Mouse (Mus musculus) midbrain, embryonic 10.5 days (tissue): Measurements from ENCODE around the gene Brf1. TPM values are rescaled to one million over a fixed set of nuclear protein-coding genes. Genes with fewer than 3 reads are reported as not detected.

ENCODE experiments used
- DNase-seq: peaks from one replicate; pipeline ENCODE4 v3.0.0-alpha.2; 2017; ENCODE audit warnings: low spot score
- H3K27ac ChIP-seq: fragments of 300-500 bp; sonication (generic); replicated peaks from 2 replicates; pipeline ENCODE4 v1.5.1; 2016; ENCODE audit warnings: mild to moderate bottlenecking
- H3K27me3 ChIP-seq: fragments of 300-500 bp; sonication (generic); 2 replicates; pipeline ENCODE4 v1.6.1; 2016; ENCODE audit warnings: low read depth, mild to moderate bottlenecking; ENCODE audit not compliant: poor library complexity, severe bottlenecking
- H3K36me3 ChIP-seq: fragments of 300-500 bp; sonication (generic); 2 replicates; pipeline ENCODE4 v1.6.1; 2016; ENCODE audit warnings: mild to moderate bottlenecking, moderate library complexity
- H3K4me1 ChIP-seq: fragments of 300-500 bp; sonication (generic); 2 replicates; pipeline ENCODE4 v1.6.1; 2016
- H3K4me3 ChIP-seq: fragments of 300-500 bp; sonication (generic); 2 replicates; pipeline ENCODE4 v1.5.1; 2016; ENCODE audit warnings: mild to moderate bottlenecking, moderate library complexity
- H3K9me3 ChIP-seq: fragments of 300-500 bp; sonication (generic); replicated peaks from 2 replicates; pipeline ENCODE4 v1.6.1; 2016; ENCODE audit warnings: mild to moderate bottlenecking
- WGBS: fragments of 180-500 bp; shearing (Covaris S2); methylation state at CpG from one replicate; pipeline ENCODE4 v1.1.7; 2016; 5-methylcytosine and 5-hydroxymethylcytosine counted together
- polyA plus RNA-seq: library from polyadenylated mRNA; unstranded; fragments of >200 nt; fragmentation: Nextera tagmentation; extraction: Ambion mirVana; gene quantifications from 2 replicates; pipeline ENCODE4 v1.2.1, GENCODE M21; 2016

Gene Brf1
- 51.6 and 58.2 TPM in 2 replicates for polyA plus RNA-seq

- no peaks in the 10 kb centered on the region for H3K27me3 ChIP-seq
- peaks cover 45% of the 10 kb centered on the region for H3K4me1 ChIP-seq
- peaks cover 19% of the 10 kb centered on the region for H3K36me3 ChIP-seq
- no peaks in the 10 kb centered on the region for H3K9me3 ChIP-seq
- peak; percentile 99 for DNase-seq
- under 1% methylated on average over 96 of the region's 96 CpGs for WGBS
- H3K4me3 ChIP-seq, result peak within 1 kb of the TSS; percentile 93
- H3K27ac ChIP-seq, result peak within 1 kb of the TSS; percentile 96
Measured at GRCm38 (mm10) chr12:113000294-113001132, at the start of gene Brf1. TSS of gene Brf1 (minus strand) at chr12:113000704.

GRCm38 (mm10) chr12:113049836-113050235, 49.3 kb upstream of the Brf1 start:
- Histone ChIP-seq H3K36me3 (peaks cover 96% of the 10 kb centered on the region), H3K4me3 (no peak overlapping the region), H3K27me3 (no peaks in the 10 kb centered on the region), H3K27ac (no peak overlapping the region), H3K9me3 (no peaks in the 10 kb centered on the region), H3K4me1 (peaks cover 6% of the 10 kb centered on the region; the same call in 1 of the 2 replicates)
- WGBS, result 93% methylated on average over 9 of the region's 9 CpGs
- no peak for DNase-seq

GRCm38 (mm10) chr12:113048103-113048502, 47.6 kb upstream of the Brf1 start:
- Histone ChIP-seq H3K27me3 (no peaks in the 10 kb centered on the region), H3K4me3 (no peak overlapping the region), H3K9me3 (no peaks in the 10 kb centered on the region), H3K36me3 (peaks cover 93% of the 10 kb centered on the region), H3K27ac (no peak overlapping the region), H3K4me1 (peaks cover 6% of the 10 kb centered on the region; the same call in 1 of the 2 replicates)
- WGBS, result 96% methylated on average over 5 of the region's 5 CpGs
- DNase-seq, result no peak

GRCm38 (mm10) chr12:113046861-113047260, 46.4 kb upstream of the Brf1 start:
- Histone ChIP-seq H3K9me3 (no peaks in the 10 kb centered on the region), H3K27ac (no peak overlapping the region), H3K4me1 (peaks cover 10% of the 10 kb centered on the region; the same call in 1 of the 2 replicates), H3K36me3 (peaks cover 81% of the 10 kb centered on the region), H3K4me3 (no peak overlapping the region), H3K27me3 (no peaks in the 10 kb centered on the region)
- 96% methylated on average over 15 of the region's 15 CpGs for WGBS
- DNase-seq, result no peak

- WGBS, result 89% methylated on average over 3 of the region's 3 CpGs
- Histone ChIP-seq H3K4me1 (peaks cover 15% of the 10 kb centered on the region), H3K27ac (no peak overlapping the region), H3K36me3 (peaks cover 63% of the 10 kb centered on the region), H3K27me3 (no peaks in the 10 kb centered on the region), H3K9me3 (no peaks in the 10 kb centered on the region), H3K4me3 (no peak overlapping the region)
- DNase-seq, result no peak
Measured at GRCm38 (mm10) chr12:113044916-113045677, 44.6 kb upstream of the Brf1 start.

GRCm38 (mm10) chr12:113042543-113042942, 42.0 kb upstream of the Brf1 start:
- 87% methylated on average over 2 of the region's 2 CpGs for WGBS
- H3K27ac ChIP-seq, result no peak overlapping the region

GRCm38 (mm10) chr12:113041481-113042439, 41.3 kb upstream of the Brf1 start:
- Histone ChIP-seq H3K4me3 (no peak overlapping the region), H3K36me3 (peaks cover 32% of the 10 kb centered on the region), H3K9me3 (no peaks in the 10 kb centered on the region), H3K27me3 (no peaks in the 10 kb centered on the region), H3K4me1 (peaks cover 15% of the 10 kb centered on the region), H3K27ac (no peak overlapping the region)
- 73% methylated on average over 15 of the region's 15 CpGs for WGBS
- DNase-seq, result no peak

More at GRCm38 (mm10) chr12:113042543-113042942, 42.0 kb upstream of the Brf1 start:
- H3K27me3 ChIP-seq, result no peaks in the 10 kb centered on the region
- no peak overlapping the region for H3K4me3 ChIP-seq
- no peak for DNase-seq
- no peaks in the 10 kb centered on the region for H3K9me3 ChIP-seq
- H3K4me1 ChIP-seq, result peaks cover 15% of the 10 kb centered on the region
- peaks cover 40% of the 10 kb centered on the region for H3K36me3 ChIP-seq

- Histone ChIP-seq H3K36me3 (no peaks in the 10 kb centered on the region), H3K9me3 (no peaks in the 10 kb centered on the region), H3K4me3 (no peak overlapping the region), H3K27ac (no peak overlapping the region), H3K27me3 (no peaks in the 10 kb centered on the region), H3K4me1 (peaks cover 15% of the 10 kb centered on the region)
- DNase-seq, result no peak
- WGBS, result 93% methylated on average over 4 of the region's 4 CpGs
Measured at GRCm38 (mm10) chr12:113038414-113038813, 37.9 kb upstream of the Brf1 start.

GRCm38 (mm10) chr12:113036996-113037395, 36.5 kb upstream of the Brf1 start:
- Histone ChIP-seq H3K27ac (no peak overlapping the region), H3K27me3 (no peaks in the 10 kb centered on the region), H3K36me3 (no peaks in the 10 kb centered on the region), H3K4me3 (no peak overlapping the region), H3K9me3 (no peaks in the 10 kb centered on the region), H3K4me1 (peaks cover 23% of the 10 kb centered on the region)
- DNase-seq, result no peak
- 91% methylated on average over 4 of the region's 4 CpGs for WGBS

GRCm38 (mm10) chr12:113035093-113035492, 34.6 kb upstream of the Brf1 start:
- no peaks in the 10 kb centered on the region for H3K9me3 ChIP-seq
- peaks cover 21% of the 10 kb centered on the region for H3K4me1 ChIP-seq
- 97% methylated on average over 2 of the region's 2 CpGs for WGBS
- H3K27me3 ChIP-seq, result no peaks in the 10 kb centered on the region
- no peak overlapping the region for H3K27ac ChIP-seq
- no peak for DNase-seq
- H3K4me3 ChIP-seq, result no peak overlapping the region
- H3K36me3 ChIP-seq, result no peaks in the 10 kb centered on the region

GRCm38 (mm10) chr12:113032296-113033250, 32.1 kb upstream of the Brf1 start:
- H3K27ac ChIP-seq, result no peak overlapping the region; the same call in 1 of the 2 replicates
- WGBS, result 83% methylated on average over 11 of the region's 11 CpGs

More at GRCm38 (mm10) chr12:113032296-113033250, 32.1 kb upstream of the Brf1 start:
- H3K9me3 ChIP-seq, result no peaks in the 10 kb centered on the region
- peaks cover 8% of the 10 kb centered on the region; the same call in 1 of the 2 replicates for H3K36me3 ChIP-seq
- DNase-seq, result no peak
- no peak overlapping the region for H3K4me3 ChIP-seq
- peaks cover 41% of the 10 kb centered on the region for H3K4me1 ChIP-seq
- H3K27me3 ChIP-seq, result no peaks in the 10 kb centered on the region
